Mouse (Mus musculus): ENCODE measurements at regions not wholly inside any gene's neighbourhood (a gene's known extent, or its start where the extent isn't known, plus 50 kb on each side); places are given as distances from the start of the nearest gene placed in this dataset.

DNA sequence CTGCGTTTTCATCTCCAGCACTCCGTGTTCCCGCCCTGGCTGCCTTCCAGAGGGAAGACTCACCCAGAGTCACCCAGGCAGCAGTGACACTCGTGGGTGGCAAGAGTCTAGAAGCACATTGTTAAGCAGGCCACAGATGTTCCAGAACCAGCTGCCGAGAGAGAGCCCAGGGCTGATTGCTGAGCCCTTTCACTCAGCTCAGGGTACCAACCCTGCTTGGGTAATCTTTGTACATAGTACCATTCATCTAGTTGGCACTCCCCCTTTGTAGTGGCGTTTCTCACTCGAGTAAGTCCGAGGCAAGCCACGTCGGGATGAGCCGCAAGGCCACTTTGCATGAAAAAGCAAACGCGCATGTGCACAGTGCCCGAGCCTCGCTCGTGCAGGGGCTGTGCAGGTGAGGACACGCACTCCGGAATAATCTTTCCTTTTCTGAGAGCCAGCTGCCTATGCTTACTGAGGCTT, 156.9 kb downstream of the Zfp281 start:
- DNase-seq (ENCODE audit: low read depth): no peak

DNA sequence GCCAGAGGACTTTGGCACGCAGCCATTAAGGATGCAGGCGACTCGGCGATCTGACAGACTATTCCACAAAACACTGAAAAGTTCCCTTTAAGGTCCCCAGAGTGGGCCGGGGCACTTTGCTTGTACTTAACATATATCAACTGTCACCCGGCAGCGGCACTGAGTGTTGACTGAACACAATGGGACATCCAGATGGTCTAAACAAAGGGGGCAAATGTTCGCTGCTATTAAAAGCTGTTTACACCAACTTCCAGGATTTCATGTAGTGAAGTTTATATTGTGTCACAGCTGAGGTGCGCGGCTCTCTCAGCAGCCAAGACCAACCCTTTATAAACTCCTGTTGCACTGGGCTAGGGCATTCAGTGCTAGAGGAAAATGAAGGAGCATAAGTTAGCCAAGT, 157.6 kb downstream of the Zfp281 start:
- DNase-seq (ENCODE audit: low read depth): no peak

DNA sequence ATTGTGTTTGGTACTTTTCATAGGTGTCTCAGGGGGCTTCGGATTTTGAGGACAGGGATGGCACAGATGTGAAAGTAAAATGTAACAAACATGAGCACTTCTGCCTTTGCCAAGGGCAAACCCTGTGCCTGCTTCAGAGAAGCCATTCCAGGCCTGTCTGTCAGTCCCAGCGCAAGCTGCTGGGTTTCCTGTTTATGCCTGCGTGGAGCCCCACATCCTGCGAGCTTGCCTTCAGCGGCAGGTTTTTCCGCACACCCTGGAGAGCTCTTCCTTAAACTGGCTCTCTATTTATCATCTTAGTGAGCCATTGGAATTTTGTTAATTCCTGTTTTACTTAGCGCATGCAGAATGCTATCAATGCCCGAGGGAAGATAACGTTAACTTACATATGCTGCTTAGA, 159.5 kb downstream of the Zfp281 start:
- no peak for DNase-seq (ENCODE audit: low read depth)

DNA sequence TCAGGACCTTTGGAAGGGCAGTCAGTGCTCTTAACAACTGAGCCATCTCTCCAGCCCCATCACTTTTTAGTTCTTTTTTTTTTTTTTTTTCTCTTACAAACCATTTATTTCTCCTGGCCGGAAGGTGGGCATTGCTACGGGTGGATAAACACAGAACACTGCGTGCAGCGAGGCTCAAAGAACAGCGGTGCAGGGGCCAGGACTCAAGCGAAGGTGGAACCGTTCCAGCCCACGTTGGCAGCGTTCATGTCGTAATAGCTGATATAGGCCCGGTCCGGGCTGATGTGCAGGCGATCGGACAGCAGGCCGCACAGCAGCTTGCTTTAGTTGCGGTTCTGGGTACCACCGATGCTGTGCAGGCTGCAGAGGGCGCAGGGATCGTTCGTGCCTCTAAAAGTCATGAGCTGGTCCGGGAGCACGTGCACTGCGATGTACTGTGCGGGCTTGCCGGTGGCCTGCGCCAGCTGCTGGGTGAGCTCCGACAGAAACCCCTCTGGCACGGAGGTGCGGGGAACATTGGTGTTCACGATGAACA, 164.3 kb downstream of the Zfp281 start:
- DNase-seq (ENCODE audit: low read depth): no peak

DNA sequence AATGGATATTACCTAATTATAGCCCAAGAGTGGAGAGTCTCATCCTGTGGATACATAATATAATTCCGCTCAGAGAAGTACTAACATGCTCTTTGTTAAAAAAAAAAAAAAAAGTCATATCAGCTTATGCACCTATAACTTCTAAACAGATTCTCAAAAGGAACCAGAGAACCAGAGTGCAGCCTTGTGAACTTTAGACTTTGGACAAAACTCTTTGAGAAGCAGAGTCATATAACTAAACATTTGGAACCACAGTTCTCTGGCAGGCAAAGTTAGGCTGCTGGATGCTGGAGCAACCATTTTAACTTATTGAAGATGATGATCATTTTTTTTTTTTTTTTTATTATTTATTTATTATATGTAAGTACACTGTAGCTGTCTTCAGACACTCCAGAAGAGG, 166.9 kb downstream of the Zfp281 start:
- no peak for DNase-seq (ENCODE audit: low read depth)

Measured in c-Kit-positive CD71-positive TER-119-negative erythroid progenitor cells, embryonic 14.5 days (primary cell).